Mouse (Mus musculus) intestine, embryonic 14.5 days (tissue): Measurements from ENCODE around the gene Pgpep1. TPM values are rescaled to one million over a fixed set of nuclear protein-coding genes. Genes with fewer than 3 reads are reported as not detected.

Experiments used
- ATAC-seq: fragments of 200-750 bp; cut with Nextera tagmentation; replicated peaks from 2 replicates; pipeline ENCODE4 v1.8.0; 2017; ENCODE audit warnings: low read depth, moderate number of reproducible peaks, moderate TSS enrichment, moderate library complexity; ENCODE audit not compliant: low FRiP score, low TSS enrichment
- DNase-seq: peaks from one replicate; pipeline ENCODE4 v3.0.0-alpha.2; 2018; ENCODE audit warnings: low spot score
- H3K27ac ChIP-seq: fragments of 300-500 bp; sonication (generic); 2 replicates; pipeline ENCODE4 v1.5.1; 2014; ENCODE audit warnings: low read depth, mild to moderate bottlenecking, control low read depth
- H3K27me3 ChIP-seq: fragments of 300-500 bp; sonication (generic); replicated peaks from 2 replicates; pipeline ENCODE4 v1.6.1; 2014; ENCODE audit warnings: low read length, control low read depth; ENCODE audit not compliant: control insufficient read depth, insufficient read depth
- H3K36me3 ChIP-seq: fragments of 300-500 bp; sonication (generic); 2 replicates; pipeline ENCODE4 v1.6.1; 2014; ENCODE audit warnings: low read length, control low read depth; ENCODE audit not compliant: control insufficient read depth, insufficient read depth
- H3K4me1 ChIP-seq: fragments of 300-500 bp; sonication (generic); replicated peaks from 2 replicates; pipeline ENCODE4 v1.6.1; 2014; ENCODE audit warnings: low read length, control low read depth, mixed read lengths; ENCODE audit not compliant: control insufficient read depth, insufficient read depth
- H3K4me2 ChIP-seq: fragments of 300-500 bp; sonication (generic); 2 replicates; pipeline ENCODE4 v1.6.1; 2014; ENCODE audit warnings: low read length
- H3K4me3 ChIP-seq: fragments of 300-500 bp; sonication (generic); 2 replicates; pipeline ENCODE4 v1.5.1; 2014; ENCODE audit warnings: low read depth, low read length, control low read depth, mixed read lengths
- H3K9ac ChIP-seq: fragments of 300-500 bp; sonication (generic); 2 replicates; pipeline ENCODE4 v1.6.1; 2014; ENCODE audit warnings: mild to moderate bottlenecking, low read length
- H3K9me3 ChIP-seq: fragments of 300-500 bp; sonication (generic); 2 replicates; pipeline ENCODE4 v1.6.1; 2016; ENCODE audit warnings: low read length, control low read depth; ENCODE audit not compliant: control insufficient read depth
- WGBS: fragments of 180-500 bp; shearing (Covaris S2); extraction: QIAGEN DNeasy Blood & Tissue Kit; methylation state at CpG from one replicate; pipeline ENCODE4 v1.1.7; 2014; 5-methylcytosine and 5-hydroxymethylcytosine counted together
- polyA plus RNA-seq: library from polyadenylated mRNA; unstranded; fragments of >200 nt; fragmentation: Nextera tagmentation; extraction: Ambion mirVana; gene quantifications from 2 replicates; pipeline ENCODE4 v1.2.1, GENCODE M21; 2014

The Pgpep1 gene
- polyA plus RNA-seq, 1 experiment from 2014 or later: 65.9 TPM

DNA sequence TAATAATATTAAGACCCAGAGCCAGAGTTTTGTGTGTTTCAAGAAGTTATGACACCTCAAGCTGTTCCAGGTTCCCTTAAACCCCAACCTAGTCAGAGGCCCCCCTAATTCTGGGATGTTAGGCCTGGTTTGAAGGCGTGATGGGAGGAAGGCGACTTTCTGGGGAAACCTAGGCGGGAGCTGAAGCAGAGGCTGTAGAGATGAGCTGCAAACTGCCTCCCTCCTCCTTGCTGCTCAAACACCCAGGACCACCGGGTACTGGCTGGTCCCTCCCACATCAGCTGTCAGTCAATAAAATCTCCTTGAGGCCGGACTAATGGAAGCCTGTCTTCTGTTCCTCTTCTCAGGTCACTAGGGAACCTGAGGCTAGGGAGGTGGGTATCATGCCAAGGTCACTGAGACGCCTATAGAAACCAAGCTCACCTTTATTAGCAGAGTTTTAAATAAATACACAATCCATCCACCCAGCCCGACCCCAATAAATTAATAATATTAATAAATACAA lies 31.1 kb downstream of the Pgpep1 start:
- no peak for DNase-seq
- no peaks in the 10 kb centered on the region for H3K36me3 ChIP-seq
- no peak for ATAC-seq
- H3K4me2 ChIP-seq: peak overlapping the region; percentile 71
- H3K4me1 ChIP-seq: peaks cover 23% of the 10 kb centered on the region
- WGBS: 55% methylated on average over 7 of the region's 7 CpGs
- H3K9ac ChIP-seq: no peak overlapping the region; the same call in 1 of the 2 replicates
- no peaks in the 10 kb centered on the region for H3K9me3 ChIP-seq
- peak overlapping the region; percentile 28; the same call in 1 of the 2 replicates for H3K27ac ChIP-seq
- no peaks in the 10 kb centered on the region for H3K27me3 ChIP-seq
- H3K4me3 ChIP-seq: peak overlapping the region; percentile 44; the same call in 1 of the 2 replicates

DNA sequence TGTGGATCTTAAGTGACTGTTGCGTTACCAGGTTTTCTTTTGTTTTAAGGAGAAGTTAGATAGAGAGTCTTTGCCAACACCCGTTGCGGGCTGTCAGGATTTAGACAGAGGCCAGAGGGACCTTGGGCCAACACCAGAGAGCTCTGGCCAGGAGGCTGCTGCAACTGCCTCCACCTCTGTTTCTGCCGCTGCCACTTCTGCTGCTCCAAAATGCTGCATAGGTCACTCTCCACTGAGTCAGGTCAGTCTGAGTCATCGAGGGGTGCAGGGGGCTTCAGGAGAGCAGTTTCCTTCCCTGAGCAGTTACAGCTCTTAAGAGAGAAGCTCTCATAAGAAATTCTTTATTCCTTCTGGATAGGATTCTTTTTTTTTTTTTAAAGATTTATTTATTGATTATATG lies 33.1 kb downstream of the Pgpep1 start:
- Histone ChIP-seq H3K9ac (no peak overlapping the region), H3K9me3 (no peaks in the 10 kb centered on the region), H3K4me1 (peaks cover 21% of the 10 kb centered on the region), H3K4me3 (no peak overlapping the region), H3K27me3 (no peaks in the 10 kb centered on the region), H3K27ac (no peak overlapping the region), H3K36me3 (no peaks in the 10 kb centered on the region), H3K4me2 (no peak overlapping the region)
- no peak for ATAC-seq
- no peak for DNase-seq
- 89% methylated on average over 5 of the region's 5 CpGs for WGBS

DNA sequence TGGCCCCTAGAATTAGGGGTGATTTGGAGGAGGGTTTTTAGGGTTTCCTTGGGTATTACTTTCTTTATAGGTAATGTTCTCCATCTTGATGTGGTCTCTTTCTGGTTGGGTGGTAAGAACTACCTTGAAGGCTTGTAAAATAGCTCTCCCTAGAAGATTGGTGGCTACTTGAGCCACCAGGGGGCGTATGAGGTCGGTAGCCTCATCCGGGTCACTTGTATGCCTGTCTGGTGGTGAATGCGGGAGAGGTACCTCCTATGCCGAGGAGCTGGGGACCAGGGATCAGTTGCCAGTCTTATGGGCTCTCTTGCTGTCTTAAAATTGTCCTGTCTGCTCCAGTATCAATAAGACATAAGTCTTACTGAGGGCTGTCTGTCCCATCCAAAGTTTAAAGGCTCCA lies 35.1 kb downstream of the Pgpep1 start:
- Histone ChIP-seq H3K9me3 (no peaks in the 10 kb centered on the region), H3K4me2 (no peak overlapping the region), H3K4me1 (peaks cover 1% of the 10 kb centered on the region; the same call in 1 of the 2 replicates), H3K9ac (no peak overlapping the region), H3K27ac (no peak overlapping the region), H3K36me3 (no peaks in the 10 kb centered on the region), H3K27me3 (no peaks in the 10 kb centered on the region), H3K4me3 (no peak overlapping the region)
- DNase-seq (peak; percentile 78), ATAC-seq (no peak)
- WGBS: 14% methylated on average over 5 of the region's 5 CpGs

DNA sequence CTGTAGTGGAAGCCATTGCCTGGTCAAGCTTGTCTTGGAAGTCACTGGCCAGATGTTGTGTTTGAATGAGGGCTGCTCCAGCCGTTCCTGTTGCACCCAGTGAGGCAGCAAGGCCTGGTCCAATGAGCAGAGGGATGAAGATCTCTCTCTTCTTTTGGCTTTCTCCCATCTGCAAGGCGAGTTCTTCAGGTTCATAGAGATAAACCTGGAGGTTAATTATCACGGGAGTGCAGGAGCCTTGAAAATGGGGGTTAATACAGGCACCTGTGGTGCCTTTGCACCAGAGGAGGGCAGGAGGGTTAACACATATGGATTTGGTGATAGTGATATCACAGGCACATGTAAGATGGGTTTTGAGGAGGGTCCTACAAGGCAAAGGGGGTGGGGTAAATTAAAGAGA lies 38.0 kb downstream of the Pgpep1 start:
- no peaks in the 10 kb centered on the region for H3K27me3 ChIP-seq
- no peak overlapping the region for H3K4me3 ChIP-seq
- no peaks in the 10 kb centered on the region for H3K9me3 ChIP-seq
- no peak overlapping the region for H3K9ac ChIP-seq
- ATAC-seq: no peak
- H3K4me1 ChIP-seq: no peaks in the 10 kb centered on the region
- WGBS: 55% methylated on average over 3 of the region's 3 CpGs
- H3K27ac ChIP-seq: no peak overlapping the region
- no peak for DNase-seq
- no peaks in the 10 kb centered on the region for H3K36me3 ChIP-seq
- H3K4me2 ChIP-seq: no peak overlapping the region

DNA sequence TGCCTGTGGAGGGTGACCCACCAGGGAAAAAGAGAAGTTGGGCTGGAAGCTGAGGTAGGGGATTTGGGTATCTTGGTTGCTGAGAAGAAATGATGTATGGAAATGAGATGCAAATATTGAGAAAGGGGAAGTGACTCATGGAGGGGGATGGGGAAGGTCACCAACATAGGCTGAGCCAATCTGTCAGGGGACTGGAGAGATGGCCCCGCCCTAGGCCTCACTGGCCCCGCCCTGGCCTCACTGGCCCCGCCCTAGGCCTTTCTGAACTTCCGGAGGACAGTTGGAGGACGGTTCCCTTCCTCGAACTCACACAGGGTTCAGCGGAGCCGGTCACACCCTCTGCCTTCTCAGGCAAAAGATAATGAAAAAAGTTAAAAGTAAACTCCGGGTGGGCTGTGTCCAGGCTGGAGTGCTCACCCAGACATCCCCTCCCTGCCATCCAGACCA lies 41.3 kb downstream of the Pgpep1 start:
- ATAC-seq (peak; percentile 70), DNase-seq (peak; percentile 65)
- no peak overlapping the region for H3K4me2 ChIP-seq
- H3K27ac ChIP-seq: no peak overlapping the region
- WGBS: 37% methylated on average over 9 of the region's 9 CpGs
- no peak overlapping the region for H3K9ac ChIP-seq
- H3K27me3 ChIP-seq: no peaks in the 10 kb centered on the region
- H3K4me1 ChIP-seq: 0 out of 2 replicates have a peak, but pooled peaks cover 2% of the 10 kb centered on the region
- H3K4me3 ChIP-seq: no peak overlapping the region
- no peaks in the 10 kb centered on the region for H3K36me3 ChIP-seq
- H3K9me3 ChIP-seq: no peaks in the 10 kb centered on the region

DNA sequence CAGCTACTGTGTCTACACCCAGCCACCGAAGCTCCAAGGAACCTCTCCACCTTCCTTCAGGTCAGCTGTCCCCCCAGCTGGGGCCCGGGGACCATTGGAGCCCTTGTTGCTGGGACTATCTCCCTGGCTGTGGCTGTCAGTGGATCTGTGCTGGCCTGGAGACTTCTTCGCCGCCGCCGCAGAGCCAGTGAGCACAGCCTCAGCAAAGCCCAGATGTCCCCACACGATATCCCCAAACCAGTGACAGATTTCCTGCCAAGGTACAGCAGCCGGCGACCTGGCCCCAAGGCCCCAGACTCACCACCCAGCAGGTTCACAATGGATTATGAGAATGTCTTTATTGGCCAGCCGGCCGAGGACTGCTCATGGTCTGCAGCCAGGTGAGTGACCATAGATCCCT lies 42.2 kb downstream of the Pgpep1 start:
- H3K4me3 ChIP-seq: no peak overlapping the region
- H3K9me3 ChIP-seq: no peaks in the 10 kb centered on the region
- WGBS: 84% methylated on average over 11 of the region's 11 CpGs
- H3K27ac ChIP-seq: no peak overlapping the region
- no peak overlapping the region for H3K4me2 ChIP-seq
- peaks cover 7% of the 10 kb centered on the region; the same call in 1 of the 2 replicates for H3K4me1 ChIP-seq
- H3K27me3 ChIP-seq: no peaks in the 10 kb centered on the region
- ATAC-seq (no peak), DNase-seq (no peak)
- no peak overlapping the region for H3K9ac ChIP-seq
- H3K36me3 ChIP-seq: no peaks in the 10 kb centered on the region

DNA sequence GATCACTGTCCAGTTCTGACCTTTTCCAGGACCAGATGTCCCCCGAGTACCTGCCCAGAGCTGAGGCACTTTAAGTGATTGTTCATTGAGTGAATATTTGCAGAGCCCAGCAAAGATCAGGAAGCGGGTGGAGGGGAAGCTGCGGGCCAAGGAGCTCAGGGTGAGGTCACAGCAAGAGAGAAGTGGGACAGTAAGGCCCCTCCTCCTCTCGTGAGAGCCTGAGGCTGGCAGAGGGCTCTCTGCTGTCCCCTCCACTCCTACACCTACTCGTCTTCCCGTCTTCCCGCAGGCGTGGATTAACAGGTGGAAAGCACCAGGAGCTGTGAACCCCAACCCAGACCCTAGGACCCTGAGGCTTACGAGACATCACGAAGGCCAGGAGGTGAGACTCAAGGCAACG lies 43.5 kb downstream of the Pgpep1 start:
- Histone ChIP-seq H3K27ac (no peak overlapping the region), H3K9me3 (no peaks in the 10 kb centered on the region), H3K4me3 (no peak overlapping the region), H3K9ac (no peak overlapping the region), H3K27me3 (no peaks in the 10 kb centered on the region), H3K4me1 (peaks cover 10% of the 10 kb centered on the region; the same call in 1 of the 2 replicates), H3K4me2 (no peak overlapping the region), H3K36me3 (no peaks in the 10 kb centered on the region)
- 49% methylated on average over 11 of the region's 11 CpGs for WGBS
- ATAC-seq (no peak), DNase-seq (no peak)

DNA sequence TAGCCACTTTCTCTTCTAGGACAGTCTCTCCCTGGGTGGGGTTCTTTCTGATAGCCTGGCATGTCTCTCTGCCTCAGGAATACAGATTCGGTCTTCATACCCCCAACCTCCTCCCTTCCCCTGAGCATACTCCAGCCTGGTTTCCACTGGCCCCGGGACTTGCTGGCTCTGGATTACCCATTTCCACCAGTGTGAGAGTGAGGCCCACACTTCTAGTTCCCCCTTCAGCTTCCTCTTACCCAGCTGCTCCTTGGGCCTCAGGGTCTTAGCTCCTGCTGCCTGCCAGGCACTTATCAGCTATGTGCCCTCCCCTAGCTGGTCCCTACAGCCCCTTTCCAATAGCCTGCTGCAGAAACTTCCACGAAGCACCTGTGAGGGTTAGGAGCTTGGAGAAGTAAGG lies 44.3 kb downstream of the Pgpep1 start, which contains the start of gene Lrrc25:
Gene Lrrc25 (plus strand): TSS at position 262 of the 400 bp plus-strand sequence.
- no peaks in the 10 kb centered on the region for H3K9me3 ChIP-seq
- no peaks in the 10 kb centered on the region for H3K36me3 ChIP-seq
- no peak within 1 kb of the TSS for H3K27ac ChIP-seq
- H3K4me3 ChIP-seq: no peak within 1 kb of the TSS
- no peak within 1 kb of the TSS for H3K4me2 ChIP-seq
- H3K4me1 ChIP-seq: peaks cover 13% of the 10 kb centered on the region; the same call in 1 of the 2 replicates
- no peaks in the 10 kb centered on the region for H3K27me3 ChIP-seq
- no peak within 1 kb of the TSS for H3K9ac ChIP-seq
- WGBS: 80% methylated on average over 3 of the region's 3 CpGs
- DNase-seq (no peak), ATAC-seq (no peak)

DNA sequence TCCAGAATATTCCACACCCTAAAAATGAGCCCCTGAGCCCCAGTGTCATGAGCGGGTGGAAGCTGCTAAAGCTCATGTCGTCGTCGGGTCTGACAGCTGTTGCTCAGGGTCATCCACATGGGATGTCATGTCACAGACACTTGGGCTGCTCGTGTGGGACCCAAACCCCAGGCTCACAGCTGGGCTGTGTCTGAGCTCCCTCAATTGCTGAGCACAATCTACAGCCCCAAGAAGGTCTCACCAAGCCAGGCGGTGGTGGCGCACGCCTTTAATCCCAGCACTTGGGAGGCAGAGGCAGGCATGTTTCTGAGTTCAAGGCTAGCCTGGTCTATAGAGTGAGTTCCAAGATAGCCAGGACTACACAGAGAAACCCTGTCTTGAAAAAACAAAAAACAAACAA lies 44.9 kb downstream of the Pgpep1 start:
- no peaks in the 10 kb centered on the region for H3K36me3 ChIP-seq
- WGBS: 87% methylated on average over 8 of the region's 8 CpGs
- no peak overlapping the region for H3K4me3 ChIP-seq
- H3K9ac ChIP-seq: no peak overlapping the region
- H3K9me3 ChIP-seq: no peaks in the 10 kb centered on the region
- H3K4me2 ChIP-seq: no peak overlapping the region
- DNase-seq: no peak
- H3K4me1 ChIP-seq: peaks cover 17% of the 10 kb centered on the region; the same call in 1 of the 2 replicates
- ATAC-seq: no peak
- no peaks in the 10 kb centered on the region for H3K27me3 ChIP-seq
- H3K27ac ChIP-seq: no peak overlapping the region
